Mouse (Mus musculus) kidney, adult 2 months (tissue): ENCODE results near the gene Pomp. TPM values are rescaled to one million over a fixed set of nuclear protein-coding genes. Genes with fewer than 3 reads are reported as not detected.
"Not testable (repeated sequence)": the region's sequence is repeated elsewhere in the genome, so short reads cannot be mapped to it uniquely, and the experiment has no call there.

Experiments used
- DNase-seq: peaks from one replicate; pipeline ENCODE4 v3.0.0; 2021
- H3K27ac ChIP-seq: fragments of 200-500 bp; 2 replicates; pipeline ENCODE4 v1.5.1; 2012; ENCODE audit warnings: low read depth, low read length, control low read depth, inconsistent platforms; ENCODE audit not compliant: insufficient read depth
- H3K27me3 ChIP-seq: fragments of 200-500 bp; replicated peaks from 2 replicates; pipeline ENCODE4 v1.6.1; 2012; ENCODE audit warnings: mild to moderate bottlenecking, moderate library complexity, low read length, inconsistent platforms; ENCODE audit not compliant: control insufficient read depth, insufficient read depth
- H3K36me3 ChIP-seq: fragments of 200-500 bp; 2 replicates; pipeline ENCODE4 v1.6.1; 2012; ENCODE audit warnings: mild to moderate bottlenecking, moderate library complexity, low read length, inconsistent platforms; ENCODE audit not compliant: control insufficient read depth, insufficient read depth
- H3K4me1 ChIP-seq: fragments of 200-500 bp; 2 replicates; pipeline ENCODE4 v1.6.1; 2011; ENCODE audit warnings: low read length; ENCODE audit not compliant: control insufficient read depth, insufficient read depth
- H3K4me3 ChIP-seq: fragments of 200-500 bp; 2 replicates; pipeline ENCODE4 v1.5.1; 2011; ENCODE audit warnings: mild to moderate bottlenecking, low read depth, low read length, control low read depth; ENCODE audit not compliant: insufficient read depth
- CTCF ChIP-seq: fragments of 200-500 bp; conservative IDR thresholded peaks from 2 replicates; pipeline ENCODE4 v1.5.1; 2011; ENCODE audit warnings: low read depth, mild to moderate bottlenecking, control low read depth, low read length, moderate library complexity, mixed read lengths; ENCODE audit not compliant: insufficient read depth, insufficient read length
- POLR2A ChIP-seq: fragments of 200-500 bp; IDR thresholded peaks from one replicate; pipeline ENCODE4 v1.6.1; 2011; ENCODE audit warnings: low read depth, low read length, control low read depth
- WGBS: fragments of 180-500 bp; shearing (Covaris S2); methylation state at CpG from one replicate; pipeline ENCODE4 v1.1.7; 2018; 5-methylcytosine and 5-hydroxymethylcytosine counted together
- polyA plus RNA-seq: library from polyadenylated mRNA; depleted of rRNA; stranded (reverse); fragments of >200 nt; gene quantifications from 2 replicates; pipeline ENCODE4 v1.2.3, GENCODE M21; 2012

The Pomp gene
- polyA plus RNA-seq, 1 experiment = 109 TPM

GRCm38 (mm10) chr5:147893766-147894454 lies 33.6 kb downstream of the Pomp start:
- peak overlapping the region; percentile 79 for H3K4me3 ChIP-seq
- H3K27me3 ChIP-seq = no peaks in the 10 kb centered on the region
- no peaks in the 10 kb centered on the region for H3K36me3 ChIP-seq
- DNase-seq = peak; percentile 58
- TF ChIP-seq CTCF = no peak
- TF ChIP-seq POLR2A = no peak
- H3K27ac ChIP-seq = peak overlapping the region; percentile 51
- WGBS = 4% methylated on average over 25 of the region's 25 CpGs
- H3K4me1 ChIP-seq = peaks cover 6% of the 10 kb centered on the region; the same call in 1 of the 2 replicates

GRCm38 (mm10) chr5:147894455-147895076 lies 34.3 kb downstream of the Pomp start, which contains the start of gene Slc46a3:
Slc46a3 (minus strand) TSS chr5:147894815.
- WGBS = under 1% methylated on average over 47 of the region's 47 CpGs
- Histone ChIP-seq H3K27me3 (no peaks in the 10 kb centered on the region), H3K36me3 (no peaks in the 10 kb centered on the region), H3K27ac (peak within 1 kb of the TSS; percentile 51), H3K4me3 (peak within 1 kb of the TSS; percentile 79), H3K4me1 (peaks cover 6% of the 10 kb centered on the region; the same call in 1 of the 2 replicates)
- DNase-seq = peak; percentile 97
- TF ChIP-seq POLR2A = no peak
- peak; percentile 38 for TF ChIP-seq CTCF

GRCm38 (mm10) chr5:147895436-147896198 lies 35.4 kb downstream of the Pomp start:
- TF ChIP-seq POLR2A (no peak), CTCF (no peak)
- Histone ChIP-seq H3K36me3 (no peaks in the 10 kb centered on the region), H3K27me3 (no peaks in the 10 kb centered on the region), H3K4me1 (peaks cover 6% of the 10 kb centered on the region; the same call in 1 of the 2 replicates), H3K4me3 (no peak overlapping the region), H3K27ac (no peak overlapping the region)
- no peak for DNase-seq
- 51% methylated on average over 16 of the region's 16 CpGs for WGBS

GRCm38 (mm10) chr5:147896501-147896900 lies 36.2 kb downstream of the Pomp start:
- H3K4me3 ChIP-seq, H3K36me3 ChIP-seq, H3K27ac ChIP-seq, DNase-seq, H3K27me3 ChIP-seq, H3K4me1 ChIP-seq: not testable (repeated sequence)
- 64% methylated on average over 4 of the region's 4 CpGs for WGBS

GRCm38 (mm10) chr5:147898254-147898653 lies 38.0 kb downstream of the Pomp start:
- no peak for DNase-seq
- Histone ChIP-seq H3K27me3 (no peaks in the 10 kb centered on the region), H3K36me3 (no peaks in the 10 kb centered on the region), H3K27ac (no peak overlapping the region), H3K4me3 (no peak overlapping the region), H3K4me1 (peaks cover 3% of the 10 kb centered on the region; the same call in 1 of the 2 replicates)
- WGBS = 88% methylated on average over 2 of the region's 2 CpGs
- TF ChIP-seq POLR2A (no peak), CTCF (no peak)

- H3K27ac ChIP-seq = no peak overlapping the region
- H3K4me1 ChIP-seq = peaks cover 3% of the 10 kb centered on the region; the same call in 1 of the 2 replicates
- TF ChIP-seq POLR2A = no peak
- no peak for TF ChIP-seq CTCF
- no peak for DNase-seq
- H3K36me3 ChIP-seq = no peaks in the 10 kb centered on the region
- 79% methylated on average over 4 of the region's 4 CpGs for WGBS
- no peaks in the 10 kb centered on the region for H3K27me3 ChIP-seq
- no peak overlapping the region for H3K4me3 ChIP-seq
These were observed 38.8 kb downstream of the Pomp start for GRCm38 (mm10) chr5:147898968-147899549.
